Mouse (Mus musculus) frontal cortex, postnatal 10 days (tissue): ENCODE results near the gene Susd6.

Source experiments
- DNase-seq, 2 experiments: peaks; one replicate each; pipeline ENCODE4 v3.0.0; 2022; ENCODE audit warnings: low spot score in 2 of 2, mixed read lengths in 1 of 2

The Susd6 gene

DNA sequence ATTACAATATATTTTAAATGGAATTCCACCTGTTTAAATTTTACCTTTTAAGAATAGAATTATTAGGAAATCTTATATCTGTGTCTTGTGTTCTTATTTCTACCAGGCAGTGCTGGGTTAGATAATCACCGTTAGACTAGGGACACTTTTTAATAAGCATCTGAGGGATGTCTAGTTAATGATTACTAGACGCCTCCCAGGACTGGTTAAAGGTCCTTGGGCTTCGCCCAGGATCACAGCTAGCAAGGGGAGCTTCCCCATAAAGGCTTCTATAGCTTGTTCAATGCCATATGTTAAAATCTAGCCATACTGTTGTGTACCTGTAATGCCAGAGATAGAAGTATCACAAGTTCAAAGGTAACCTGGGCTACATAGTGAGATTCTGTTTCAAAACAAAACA, 138.6 kb downstream of the Susd6 start:
- DNase-seq = no peak

DNA sequence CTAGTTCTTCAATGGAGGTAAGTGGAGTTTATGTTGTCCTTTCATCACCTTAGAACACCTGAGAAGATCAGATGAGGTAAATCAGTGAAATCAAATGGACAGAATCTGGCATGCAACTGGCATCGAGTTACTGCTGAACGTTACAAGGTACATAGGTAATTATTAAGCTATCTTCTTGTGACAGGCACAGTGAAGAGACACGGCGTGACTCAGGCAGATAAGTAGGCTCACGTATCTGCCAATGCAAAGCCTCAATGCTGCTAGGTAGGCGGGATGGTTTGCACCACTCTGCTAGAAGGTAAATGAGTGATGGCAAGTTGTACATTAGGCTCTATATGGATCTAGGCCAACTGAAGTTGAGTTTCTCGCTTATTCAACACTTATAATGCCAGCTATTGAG, 139.8 kb downstream of the Susd6 start:
- DNase-seq = no peak
